Mouse (Mus musculus) spleen, adult 2 months (tissue): Measurements from ENCODE around the gene Gm49340.

ENCODE experiments used
- CTCF ChIP-seq: fragments of 200-500 bp; IDR thresholded peaks from 2 replicates; pipeline ENCODE4 v1.5.1; 2011; ENCODE audit warnings: mild to moderate bottlenecking, inconsistent platforms; ENCODE audit not compliant: insufficient read depth, insufficient read length, insufficient replicate concordance; ENCODE audit errors: extremely low read depth
- POLR2A ChIP-seq: fragments of 200-500 bp; IDR thresholded peaks from 2 replicates; pipeline ENCODE4 v1.6.1; 2011; ENCODE audit warnings: low read depth, low read length, inconsistent platforms

DNA sequence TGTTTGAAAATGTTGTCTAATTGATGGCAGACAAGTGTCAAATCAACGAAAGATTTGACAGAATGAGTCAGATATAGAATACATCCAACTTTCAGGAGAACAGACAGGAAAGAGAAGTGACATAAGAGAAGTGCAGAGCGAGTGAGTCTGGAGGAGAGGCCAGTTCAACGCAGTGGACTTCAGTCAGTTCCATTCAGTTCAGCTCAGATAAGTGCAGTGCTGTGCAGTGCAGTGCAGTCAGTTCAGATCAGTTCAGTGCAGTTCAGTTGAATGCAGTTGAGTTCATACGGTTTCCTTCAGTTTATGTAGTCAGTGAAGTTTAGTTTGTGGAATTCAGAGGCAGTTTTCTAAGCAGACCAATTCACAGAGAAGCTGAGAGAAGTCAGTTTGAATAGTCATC, 7.4 kb downstream of the Gm49340 start:
- no peak for TF ChIP-seq CTCF
- TF ChIP-seq POLR2A: no peak
